Mouse (Mus musculus) intestine, postnatal 0 days (tissue): ENCODE data around the gene Xpc. TPM values are rescaled to one million over a fixed set of nuclear protein-coding genes. Genes with fewer than 3 reads are reported as not detected.

ENCODE experiments used
- ATAC-seq: fragments of 200-750 bp; cut with Nextera tagmentation; 2 replicates; pipeline ENCODE4 v1.8.0; 2017; ENCODE audit warnings: mild to moderate bottlenecking, moderate TSS enrichment, moderate library complexity
- H3K27ac ChIP-seq: fragments of 300-500 bp; sonication (generic); 2 replicates; pipeline ENCODE4 v1.5.1; 2014; ENCODE audit warnings: mild to moderate bottlenecking, low read depth, low read length, moderate library complexity
- H3K27me3 ChIP-seq: fragments of 300-500 bp; sonication (generic); replicated peaks from 2 replicates; pipeline ENCODE4 v1.6.1; 2014; ENCODE audit warnings: low read length, mixed read lengths; ENCODE audit not compliant: control insufficient read depth, insufficient read depth
- H3K36me3 ChIP-seq: fragments of 300-500 bp; sonication (generic); 2 replicates; pipeline ENCODE4 v1.6.1; 2014; ENCODE audit warnings: mild to moderate bottlenecking, moderate library complexity; ENCODE audit not compliant: control insufficient read depth, insufficient read depth
- H3K4me1 ChIP-seq: fragments of 300-500 bp; sonication (generic); replicated peaks from 2 replicates; pipeline ENCODE4 v1.6.1; 2014; ENCODE audit warnings: antibody characterized with exemption, low read length, mixed read lengths; ENCODE audit not compliant: control insufficient read depth, insufficient read depth
- H3K4me2 ChIP-seq: fragments of 300-500 bp; sonication (generic); replicated peaks from 2 replicates; pipeline ENCODE4 v1.6.1; 2014; ENCODE audit warnings: low read depth, mild to moderate bottlenecking, moderate library complexity
- H3K4me3 ChIP-seq: fragments of 300-500 bp; sonication (generic); 2 replicates; pipeline ENCODE4 v1.5.1; 2014; ENCODE audit warnings: low read depth, low read length
- H3K9ac ChIP-seq: fragments of 300-500 bp; sonication (generic); 2 replicates; pipeline ENCODE4 v1.6.1; 2014; ENCODE audit warnings: mild to moderate bottlenecking, low read depth, low read length
- H3K9me3 ChIP-seq: fragments of 300-500 bp; sonication (generic); 2 replicates; pipeline ENCODE4 v1.6.1; 2016; ENCODE audit warnings: mixed run types; ENCODE audit not compliant: control insufficient read depth
- CTCF ChIP-seq: sonication (generic); IDR thresholded peaks from 2 replicates; pipeline ENCODE4 v1.5.1; 2016; ENCODE audit warnings: low read depth, mild to moderate bottlenecking, control low read depth, antibody characterized with exemption, moderate library complexity
- WGBS: fragments of 180-500 bp; shearing (Covaris S2); extraction: QIAGEN DNeasy Blood & Tissue Kit; methylation state at CpG from one replicate; pipeline ENCODE4 v1.1.7; 2014; 5-methylcytosine and 5-hydroxymethylcytosine counted together
- polyA plus RNA-seq: library from polyadenylated mRNA; unstranded; fragments of >200 nt; fragmentation: Nextera tagmentation; extraction: Ambion mirVana; gene quantifications from 2 replicates; pipeline ENCODE4 v1.2.1, GENCODE M21; 2015

Gene Xpc
- polyA plus RNA-seq, 1 experiment from 2014 or later, result 9.1 TPM

DNA sequence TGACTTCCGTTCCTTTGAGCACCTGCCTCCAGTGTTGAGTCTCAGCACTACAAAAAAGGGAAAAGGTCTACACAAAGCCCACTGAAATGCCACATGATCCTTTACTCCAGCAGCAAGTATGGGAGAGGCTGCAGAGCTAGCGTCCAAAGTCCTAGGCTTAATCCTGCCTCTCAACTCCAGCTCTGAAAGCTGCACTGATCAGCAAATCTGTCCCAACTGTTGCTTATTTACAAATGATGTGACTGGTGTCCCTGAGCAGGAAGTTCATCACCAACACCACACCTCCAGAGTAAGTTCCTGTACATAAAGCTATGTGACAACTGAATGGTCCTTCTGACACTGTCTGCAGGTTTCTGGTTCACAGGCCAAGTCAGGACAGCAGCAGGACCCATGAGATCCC, 49.9 kb downstream of the Xpc start:
- Histone ChIP-seq H3K9me3 (no peaks in the 10 kb centered on the region), H3K4me3 (no peak overlapping the region), H3K4me2 (no peak overlapping the region), H3K9ac (no peak overlapping the region), H3K36me3 (peaks cover 41% of the 10 kb centered on the region), H3K4me1 (no peaks in the 10 kb centered on the region), H3K27ac (peak overlapping the region; percentile 51), H3K27me3 (no peaks in the 10 kb centered on the region)
- WGBS, result 66% methylated on average over 2 of the region's 2 CpGs
- ATAC-seq, result peak; percentile 77
- no peak for TF ChIP-seq CTCF

DNA sequence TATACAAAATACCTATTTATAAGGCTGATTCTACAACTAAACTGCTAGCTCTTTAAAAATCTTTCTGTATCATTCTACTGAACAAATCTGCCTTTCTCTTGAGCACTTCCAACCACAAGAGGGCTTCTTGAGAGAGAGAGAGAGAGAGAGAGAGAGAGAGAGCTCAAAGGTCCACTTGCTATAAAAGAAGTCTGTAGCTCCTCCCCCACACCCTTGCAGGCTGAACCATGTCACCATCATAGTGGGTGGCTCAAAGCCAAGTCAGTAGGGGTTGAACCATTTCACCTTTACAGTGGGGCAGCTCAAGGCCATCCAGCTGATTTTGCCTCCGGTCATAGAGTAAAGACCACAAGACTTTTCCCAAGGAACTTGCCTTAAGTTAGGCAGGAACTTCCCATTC, 56.2 kb downstream of the Xpc start:
- Histone ChIP-seq H3K27me3 (no peaks in the 10 kb centered on the region), H3K27ac (no peak overlapping the region; the same call in 1 of the 2 replicates), H3K4me2 (no peak overlapping the region), H3K4me1 (no peaks in the 10 kb centered on the region), H3K36me3 (peaks cover 16% of the 10 kb centered on the region), H3K4me3 (no peak overlapping the region), H3K9ac (no peak overlapping the region), H3K9me3 (no peaks in the 10 kb centered on the region)
- peak; percentile 90 for ATAC-seq
- TF ChIP-seq CTCF, result peak; percentile 71
- 50% methylated on average over 1 of the region's 1 CpGs for WGBS

DNA sequence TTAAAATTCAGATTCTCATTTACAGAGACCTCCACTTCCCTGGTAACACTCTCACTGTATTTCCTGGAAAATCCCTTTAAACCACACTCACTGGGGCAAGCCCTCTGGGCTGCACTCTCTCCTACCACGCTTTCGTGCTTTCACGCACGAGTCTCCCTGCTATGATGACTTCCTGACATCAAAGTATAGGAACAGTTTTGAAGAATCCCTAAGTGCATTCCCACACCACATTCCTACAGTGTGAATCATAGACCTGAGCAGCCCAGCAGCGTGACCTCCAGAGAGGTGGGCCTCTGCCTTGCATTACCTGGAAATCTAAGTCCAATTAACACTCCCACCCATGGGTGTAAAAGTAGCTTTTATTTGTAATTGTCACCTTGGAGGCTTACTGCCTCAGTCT, 61.1 kb downstream of the Xpc start:
- ATAC-seq, result no peak
- no peak for TF ChIP-seq CTCF
- Histone ChIP-seq H3K4me2 (no peak overlapping the region), H3K4me3 (no peak overlapping the region), H3K9me3 (no peaks in the 10 kb centered on the region), H3K36me3 (no peaks in the 10 kb centered on the region), H3K4me1 (no peaks in the 10 kb centered on the region), H3K27me3 (0 out of 2 replicates have a peak, but pooled peaks cover 5% of the 10 kb centered on the region), H3K27ac (no peak overlapping the region), H3K9ac (no peak overlapping the region)
- 44% methylated on average over 5 of the region's 5 CpGs for WGBS

DNA sequence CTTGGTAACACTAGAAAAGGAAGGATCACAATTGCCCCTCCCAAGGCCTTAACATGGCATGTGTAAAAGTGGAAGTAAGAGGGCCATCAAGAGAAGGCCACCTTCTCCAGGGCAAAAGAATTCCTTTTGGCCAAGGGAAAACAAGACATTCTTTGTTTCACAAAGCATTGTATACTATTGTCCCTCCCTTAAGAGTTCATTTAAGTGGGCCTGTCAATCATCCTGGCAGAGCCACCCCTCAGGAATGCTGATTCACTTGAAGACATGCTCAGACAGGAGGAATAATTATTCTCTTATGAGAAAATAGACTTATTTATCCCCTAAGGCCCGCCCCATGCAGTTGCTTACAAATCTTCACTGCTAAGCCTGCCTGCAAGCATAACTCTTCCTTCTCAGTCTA, 63.6 kb downstream of the Xpc start:
- WGBS, result 57% methylated on average over 1 of the region's 1 CpGs
- H3K27me3 ChIP-seq, result 0 out of 2 replicates have a peak, but pooled peaks cover 5% of the 10 kb centered on the region
- H3K36me3 ChIP-seq, result no peaks in the 10 kb centered on the region
- H3K27ac ChIP-seq, result no peak overlapping the region
- no peaks in the 10 kb centered on the region for H3K9me3 ChIP-seq
- TF ChIP-seq CTCF, result no peak
- no peak overlapping the region for H3K4me3 ChIP-seq
- no peaks in the 10 kb centered on the region for H3K4me1 ChIP-seq
- ATAC-seq, result no peak
- no peak overlapping the region for H3K9ac ChIP-seq
- H3K4me2 ChIP-seq, result no peak overlapping the region

DNA sequence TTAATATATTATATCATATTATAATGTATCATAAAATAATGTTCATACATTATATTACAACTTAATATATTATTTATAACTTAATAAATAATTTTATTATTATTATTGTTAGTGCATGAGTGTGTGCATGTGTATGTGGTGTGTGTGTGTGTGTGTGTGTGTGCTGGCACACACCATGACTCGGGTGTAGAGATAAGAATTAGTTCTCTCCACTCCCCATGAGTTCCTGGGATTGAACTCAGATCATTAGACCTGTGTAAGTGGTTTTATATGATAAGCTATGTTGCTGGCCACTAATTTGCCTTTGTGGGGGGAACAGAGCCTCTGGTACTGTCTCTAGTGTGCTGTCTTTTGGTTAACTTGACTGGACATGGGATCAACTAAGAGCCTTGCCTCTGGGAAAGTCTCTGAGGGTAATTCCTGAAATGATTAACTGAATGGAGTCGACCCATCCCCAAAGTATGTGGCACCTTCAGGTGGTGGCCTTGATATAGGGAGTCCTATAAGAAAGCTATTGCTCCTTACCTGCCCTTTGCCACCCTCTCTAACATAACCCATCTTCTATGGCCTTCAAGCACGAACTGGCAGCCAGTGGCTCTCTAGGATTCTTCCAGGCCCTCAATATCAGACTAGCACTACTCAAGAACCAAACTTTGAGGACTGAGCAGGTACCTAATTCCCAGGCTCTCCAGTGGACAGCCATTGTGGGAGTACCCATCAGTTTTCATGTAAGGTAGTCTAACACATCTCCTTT, 66.0 kb downstream of the Xpc start:
- H3K27me3 ChIP-seq, result 0 out of 2 replicates have a peak, but pooled peaks cover 5% of the 10 kb centered on the region
- WGBS, result 38% methylated on average over 3 of the region's 3 CpGs

DNA sequence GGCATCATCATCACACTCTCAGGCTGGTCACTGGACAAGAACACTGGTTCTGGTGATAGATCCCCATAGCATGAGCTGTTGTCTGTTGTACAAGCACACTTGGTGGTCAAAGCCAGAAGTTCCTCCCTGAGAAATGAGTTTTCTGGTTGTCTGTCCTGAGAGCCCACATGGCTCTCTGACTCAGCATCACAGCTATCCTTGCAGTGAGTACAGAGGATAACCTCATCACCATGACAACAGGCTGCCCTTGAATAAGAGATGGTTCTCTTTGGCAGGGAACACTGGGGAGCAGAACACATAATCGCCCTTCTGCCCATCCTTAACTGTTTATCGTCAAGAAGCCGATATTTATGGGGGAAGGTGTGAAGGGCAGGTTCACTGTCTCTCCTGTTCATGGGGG, 70.4 kb downstream of the Xpc start:
- Histone ChIP-seq H3K4me3 (no peak overlapping the region), H3K4me1 (no peaks in the 10 kb centered on the region), H3K4me2 (no peak overlapping the region), H3K9ac (no peak overlapping the region), H3K27ac (no peak overlapping the region), H3K27me3 (no peaks in the 10 kb centered on the region), H3K36me3 (no peaks in the 10 kb centered on the region), H3K9me3 (no peaks in the 10 kb centered on the region)
- TF ChIP-seq CTCF, result no peak
- WGBS, result 85% methylated on average over 3 of the region's 3 CpGs
- no peak for ATAC-seq

More for the DNA sequence above, 66.0 kb downstream of the Xpc start:
- Histone ChIP-seq H3K4me3 (no peak overlapping the region), H3K4me1 (no peaks in the 10 kb centered on the region), H3K9ac (no peak overlapping the region), H3K9me3 (no peaks in the 10 kb centered on the region), H3K27ac (no peak overlapping the region), H3K4me2 (no peak overlapping the region), H3K36me3 (no peaks in the 10 kb centered on the region)
- ATAC-seq, result no peak
- no peak for TF ChIP-seq CTCF
